Mouse (Mus musculus): ENCODE data around the gene Mpp5. TPM values are rescaled to one million over a fixed set of nuclear protein-coding genes. Genes with fewer than 3 reads are reported as not detected.
A peak's percentile ranks its signal among the peaks of the same experiment; 100 is the strongest.

The Mpp5 gene
- polyA plus RNA-seq, 1 experiment from 2014 or later = 13.2 TPM

GRCm38 (mm10) chr12:78860921-78861495 lies 112.3 kb downstream of the Mpp5 start:
- Histone ChIP-seq H3K9me3 (replicated peaks) (no peaks in the 10 kb centered on the region), H3K4me1 (peaks cover 50% of the 10 kb centered on the region), H3K4me2 (peak overlapping the region; percentile 84), H3K9ac (peak overlapping the region; percentile 84), H3K27ac (peak overlapping the region; percentile 93), H3K4me3 (peak overlapping the region; percentile 90), H3K27me3 (replicated peaks) (no peaks in the 10 kb centered on the region), H3K36me3 (peaks cover 27% of the 10 kb centered on the region)
- under 1% methylated on average over 30 of the region's 30 CpGs for WGBS (ENCODE audit: insufficient replicate concordance)
- no peak for ATAC-seq

GRCm38 (mm10) chr12:78861496-78862253 lies 113.0 kb downstream of the Mpp5 start, which contains the start of the genes Atp6v1d and Eif2s1:
Gene Atp6v1d, minus strand, starts transcription at chr12:78861638.
Gene Eif2s1, plus strand, starts transcription at chr12:78861819.
- no peaks in the 10 kb centered on the region for H3K27me3 ChIP-seq (replicated peaks)
- H3K9ac ChIP-seq = peak within 1 kb of the TSS; percentile 84
- H3K9me3 ChIP-seq (replicated peaks) = no peaks in the 10 kb centered on the region
- H3K4me3 ChIP-seq = peak within 1 kb of the TSS; percentile 90
- WGBS (ENCODE audit: insufficient replicate concordance) = under 1% methylated on average over 55 of the region's 55 CpGs
- H3K36me3 ChIP-seq = peaks cover 24% of the 10 kb centered on the region
- H3K27ac ChIP-seq = peak within 1 kb of the TSS; percentile 93
- peaks cover 50% of the 10 kb centered on the region for H3K4me1 ChIP-seq
- peak within 1 kb of the TSS; percentile 84 for H3K4me2 ChIP-seq
- ATAC-seq = peak; percentile 99

GRCm38 (mm10) chr12:78862254-78862730 lies 113.6 kb downstream of the Mpp5 start:
- ATAC-seq = peak; percentile 32
- no peaks in the 10 kb centered on the region for H3K9me3 ChIP-seq (replicated peaks)
- peaks cover 50% of the 10 kb centered on the region for H3K4me1 ChIP-seq
- H3K9ac ChIP-seq = peak overlapping the region; percentile 84
- peak overlapping the region; percentile 90 for H3K4me3 ChIP-seq
- peaks cover 27% of the 10 kb centered on the region for H3K36me3 ChIP-seq
- under 1% methylated on average over 22 of the region's 22 CpGs for WGBS (ENCODE audit: insufficient replicate concordance)
- peak overlapping the region; percentile 84 for H3K4me2 ChIP-seq
- H3K27ac ChIP-seq = peak overlapping the region; percentile 93
- no peaks in the 10 kb centered on the region for H3K27me3 ChIP-seq (replicated peaks)

GRCm38 (mm10) chr12:78865434-78865833 lies 116.7 kb downstream of the Mpp5 start:
- H3K27ac ChIP-seq = no peak overlapping the region
- H3K4me3 ChIP-seq = no peak overlapping the region
- no peaks in the 10 kb centered on the region for H3K9me3 ChIP-seq (replicated peaks)
- ATAC-seq = no peak
- H3K36me3 ChIP-seq = peaks cover 52% of the 10 kb centered on the region
- H3K9ac ChIP-seq = no peak overlapping the region
- no peaks in the 10 kb centered on the region for H3K27me3 ChIP-seq (replicated peaks)
- no peak overlapping the region for H3K4me2 ChIP-seq
- 88% methylated on average over 1 of the region's 1 CpGs for WGBS (ENCODE audit: insufficient replicate concordance)
- peaks cover 28% of the 10 kb centered on the region for H3K4me1 ChIP-seq

GRCm38 (mm10) chr12:78868115-78868514 lies 119.4 kb downstream of the Mpp5 start:
- no peak overlapping the region for H3K9ac ChIP-seq
- H3K27ac ChIP-seq = no peak overlapping the region
- no peaks in the 10 kb centered on the region for H3K27me3 ChIP-seq (replicated peaks)
- H3K4me1 ChIP-seq = peaks cover 21% of the 10 kb centered on the region
- 74% methylated on average over 1 of the region's 1 CpGs for WGBS (ENCODE audit: insufficient replicate concordance)
- ATAC-seq = no peak
- no peak overlapping the region for H3K4me2 ChIP-seq
- H3K4me3 ChIP-seq = no peak overlapping the region
- H3K9me3 ChIP-seq (replicated peaks) = no peaks in the 10 kb centered on the region
- H3K36me3 ChIP-seq = peaks cover 68% of the 10 kb centered on the region

- 90% methylated on average over 3 of the region's 3 CpGs for WGBS (ENCODE audit: insufficient replicate concordance)
- ATAC-seq = no peak
- H3K9me3 ChIP-seq (replicated peaks) = no peaks in the 10 kb centered on the region
- no peak overlapping the region for H3K4me3 ChIP-seq
- no peaks in the 10 kb centered on the region for H3K4me1 ChIP-seq
- no peak overlapping the region for H3K4me2 ChIP-seq
- peaks cover 85% of the 10 kb centered on the region for H3K36me3 ChIP-seq
- H3K27me3 ChIP-seq (replicated peaks) = no peaks in the 10 kb centered on the region
- H3K27ac ChIP-seq = no peak overlapping the region
- H3K9ac ChIP-seq = no peak overlapping the region
Observed at GRCm38 (mm10) chr12:78874581-78874980, 125.9 kb downstream of the Mpp5 start.

- Histone ChIP-seq H3K9ac (no peak overlapping the region), H3K4me3 (no peak overlapping the region), H3K9me3 (replicated peaks) (no peaks in the 10 kb centered on the region), H3K4me2 (no peak overlapping the region), H3K4me1 (no peaks in the 10 kb centered on the region; the same call in 1 of the 2 replicates), H3K27me3 (replicated peaks) (no peaks in the 10 kb centered on the region), H3K36me3 (peaks cover 100% of the 10 kb centered on the region), H3K27ac (no peak overlapping the region)
- no peak for ATAC-seq
- 52% methylated on average over 1 of the region's 1 CpGs for WGBS (ENCODE audit: insufficient replicate concordance)
Observed at GRCm38 (mm10) chr12:78890062-78890461, 141.4 kb downstream of the Mpp5 start.

Other genes with a start within 250 kb of the Mpp5 start
- gene Fam71d, start 57.4 kb upstream of the Mpp5 start, polyA plus RNA-seq (2016; fragmentation: Nextera tagmentation; extraction: Ambion mirVana) = 0.17 TPM in 1 of 2 replicates, not detected in the other
- gene Atp6v1d, start 112.7 kb downstream of the Mpp5 start, polyA plus RNA-seq (2016; fragmentation: Nextera tagmentation; extraction: Ambion mirVana) = 37.2 and 37.4 TPM in 2 replicates
- gene Eif2s1, start 112.9 kb downstream of the Mpp5 start, polyA plus RNA-seq (2016; fragmentation: Nextera tagmentation; extraction: Ambion mirVana) = 266 and 283 TPM in 2 replicates
- gene Plek2, start 158.1 kb downstream of the Mpp5 start, polyA plus RNA-seq (2016; fragmentation: Nextera tagmentation; extraction: Ambion mirVana) = 53.6 and 55.0 TPM in 2 replicates

All from liver, embryonic 12.5 days (tissue).